Mouse (Mus musculus) megakaryocyte, embryonic 14.5 days (primary cell): Measurements from ENCODE around the gene Olfr1441.

Source experiments
- FLI1 ChIP-seq: IDR thresholded peaks from 2 replicates; pipeline ENCODE4 v1.6.1; 2012; ENCODE audit warnings: low read length, inconsistent platforms, mixed read lengths
- GATA1 ChIP-seq: IDR thresholded peaks from 3 replicates; pipeline ENCODE4 v1.6.1; 2012; ENCODE audit warnings: mixed read lengths, low read length, inconsistent platforms, borderline replicate concordance

DNA sequence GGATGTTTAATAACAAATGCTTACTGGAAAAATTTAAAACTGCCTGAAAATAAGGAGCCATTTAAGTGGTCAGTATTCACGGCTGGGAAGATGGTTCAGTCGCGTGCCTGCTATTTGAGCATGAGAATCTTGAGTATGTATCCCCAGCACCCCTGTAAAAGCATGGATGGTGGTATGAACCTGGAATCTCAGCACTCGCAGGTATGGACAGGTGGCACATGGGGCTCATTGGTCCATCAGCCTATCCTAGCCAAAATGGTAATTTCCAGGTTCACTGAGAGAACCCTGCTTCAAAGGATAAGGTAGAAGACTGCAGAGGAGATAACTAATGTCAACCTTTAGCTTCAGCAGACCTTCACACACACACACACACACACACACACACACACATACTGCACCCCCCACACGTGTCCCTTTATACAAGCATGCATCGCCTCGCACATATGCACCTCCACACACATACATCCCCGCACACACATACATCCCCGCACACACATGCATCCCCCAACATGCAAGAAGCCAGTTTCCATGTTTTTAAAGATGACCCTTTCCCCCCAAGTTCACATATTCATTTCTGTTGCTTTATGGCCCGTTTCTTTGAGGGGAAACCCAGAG, 48.4 kb downstream of the Olfr1441 start:
- no peak for TF ChIP-seq GATA1
- TF ChIP-seq FLI1: no peak
